Mouse (Mus musculus) kidney, embryonic 16.5 days (tissue): Measurements from ENCODE around the gene Hmcn1. TPM values are rescaled to one million over a fixed set of nuclear protein-coding genes. Genes with fewer than 3 reads are reported as not detected.

Source experiments
- ATAC-seq: fragments of 200-750 bp; cut with Nextera tagmentation; 2 replicates; pipeline ENCODE4 v1.8.0; 2017; ENCODE audit warnings: moderate TSS enrichment; ENCODE audit not compliant: low FRiP score, low TSS enrichment
- H3K27ac ChIP-seq: fragments of 300-500 bp; sonication (generic); 2 replicates; pipeline ENCODE4 v1.5.1; 2014; ENCODE audit warnings: low read length
- H3K27me3 ChIP-seq: fragments of 300-500 bp; sonication (generic); 2 replicates; pipeline ENCODE4 v1.6.1; 2014; ENCODE audit warnings: low read length, control low read depth, mixed read lengths; ENCODE audit not compliant: insufficient read depth
- H3K36me3 ChIP-seq: fragments of 300-500 bp; sonication (generic); 2 replicates; pipeline ENCODE4 v1.6.1; 2014; ENCODE audit warnings: low read length, control low read depth, mixed read lengths; ENCODE audit not compliant: insufficient read depth
- H3K4me1 ChIP-seq: fragments of 300-500 bp; sonication (generic); 2 replicates; pipeline ENCODE4 v1.6.1; 2014; ENCODE audit warnings: low read length, control low read depth, mixed read lengths; ENCODE audit not compliant: insufficient read depth
- H3K4me2 ChIP-seq: fragments of 300-500 bp; sonication (generic); replicated peaks from 2 replicates; pipeline ENCODE4 v1.6.1; 2014; ENCODE audit warnings: low read depth, low read length
- H3K4me3 ChIP-seq: fragments of 300-500 bp; sonication (generic); 2 replicates; pipeline ENCODE4 v1.5.1; 2014; ENCODE audit warnings: mild to moderate bottlenecking, low read length
- H3K9ac ChIP-seq: fragments of 300-500 bp; sonication (generic); replicated peaks from 2 replicates; pipeline ENCODE4 v1.6.1; 2014; ENCODE audit warnings: low read length
- H3K9me3 ChIP-seq: fragments of 300-500 bp; sonication (generic); 2 replicates; pipeline ENCODE4 v1.6.1; 2016; ENCODE audit warnings: low read length, control low read depth
- WGBS: fragments of 180-500 bp; shearing (Covaris S2); extraction: QIAGEN DNeasy Blood & Tissue Kit; methylation state at CpG from one replicate; pipeline ENCODE4 v1.1.7; 2014; 5-methylcytosine and 5-hydroxymethylcytosine counted together
- polyA plus RNA-seq: library from polyadenylated mRNA; unstranded; fragments of >200 nt; fragmentation: Nextera tagmentation; extraction: Ambion mirVana; gene quantifications from 2 replicates; pipeline ENCODE4 v1.2.1, GENCODE M21; 2015

The Hmcn1 gene
- polyA plus RNA-seq, 1 experiment from 2014 or later = 21.9 TPM

DNA sequence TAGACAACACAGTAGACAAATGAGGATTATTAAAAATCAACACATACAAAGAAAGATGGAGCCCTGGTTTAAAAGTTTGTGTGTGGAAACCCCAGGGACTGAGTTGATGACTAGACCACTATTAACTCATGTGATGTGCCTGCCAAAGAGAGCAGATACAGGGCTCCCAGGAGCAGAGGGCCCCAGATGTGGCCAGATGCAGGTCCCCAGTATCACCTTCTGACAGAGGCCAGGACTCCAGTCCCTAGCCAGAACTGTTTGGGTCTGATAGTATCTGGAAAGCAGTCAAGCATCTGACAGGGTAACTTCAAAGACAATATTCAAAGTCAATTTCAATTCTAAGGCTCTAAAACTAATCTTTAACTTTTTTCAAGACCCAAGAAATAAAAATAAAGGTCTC is 124.0 kb downstream of the Hmcn1 start:
- Histone ChIP-seq H3K27me3 (no peaks in the 10 kb centered on the region), H3K4me3 (no peak overlapping the region), H3K9ac (no peak overlapping the region), H3K4me2 (no peak overlapping the region), H3K9me3 (no peaks in the 10 kb centered on the region), H3K36me3 (no peaks in the 10 kb centered on the region), H3K4me1 (peaks cover 8% of the 10 kb centered on the region; the same call in 1 of the 2 replicates), H3K27ac (no peak overlapping the region)
- no peak for ATAC-seq

DNA sequence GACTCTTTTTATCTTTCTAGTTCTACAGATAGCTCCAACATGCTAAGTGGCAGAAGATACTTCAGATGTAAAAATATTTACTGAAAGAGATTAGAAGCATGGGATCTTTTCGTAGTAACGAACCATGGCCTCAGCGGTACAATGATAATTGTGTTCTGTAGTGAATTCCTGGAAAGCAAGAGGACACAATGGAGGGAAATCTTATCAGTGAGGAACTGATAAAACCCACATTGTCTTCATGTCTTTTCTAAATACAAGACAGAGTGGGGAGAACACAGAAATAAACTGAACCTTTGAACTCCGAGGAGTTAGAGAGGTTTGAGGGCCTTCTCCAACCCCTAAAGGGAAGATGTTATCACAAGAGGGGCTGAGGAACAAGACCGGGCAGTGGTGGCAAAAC is 126.6 kb downstream of the Hmcn1 start:
- Histone ChIP-seq H3K9me3 (no peaks in the 10 kb centered on the region), H3K4me2 (no peak overlapping the region), H3K4me1 (0 out of 2 replicates have a peak, but pooled peaks cover 2% of the 10 kb centered on the region), H3K9ac (no peak overlapping the region), H3K36me3 (no peaks in the 10 kb centered on the region), H3K4me3 (no peak overlapping the region), H3K27me3 (no peaks in the 10 kb centered on the region), H3K27ac (no peak overlapping the region)
- WGBS = 69% methylated on average over 5 of the region's 5 CpGs
- no peak for ATAC-seq

GRCm38 (mm10) chr1:150857779-150858178 is 135.5 kb downstream of the Hmcn1 start:
- H3K4me3 ChIP-seq = no peak overlapping the region
- H3K4me2 ChIP-seq = no peak overlapping the region
- H3K9ac ChIP-seq = no peak overlapping the region
- no peaks in the 10 kb centered on the region for H3K36me3 ChIP-seq
- ATAC-seq = no peak
- WGBS = 96% methylated on average over 2 of the region's 2 CpGs
- no peaks in the 10 kb centered on the region for H3K4me1 ChIP-seq
- H3K27me3 ChIP-seq = no peaks in the 10 kb centered on the region
- no peak overlapping the region for H3K27ac ChIP-seq
- no peaks in the 10 kb centered on the region for H3K9me3 ChIP-seq

DNA sequence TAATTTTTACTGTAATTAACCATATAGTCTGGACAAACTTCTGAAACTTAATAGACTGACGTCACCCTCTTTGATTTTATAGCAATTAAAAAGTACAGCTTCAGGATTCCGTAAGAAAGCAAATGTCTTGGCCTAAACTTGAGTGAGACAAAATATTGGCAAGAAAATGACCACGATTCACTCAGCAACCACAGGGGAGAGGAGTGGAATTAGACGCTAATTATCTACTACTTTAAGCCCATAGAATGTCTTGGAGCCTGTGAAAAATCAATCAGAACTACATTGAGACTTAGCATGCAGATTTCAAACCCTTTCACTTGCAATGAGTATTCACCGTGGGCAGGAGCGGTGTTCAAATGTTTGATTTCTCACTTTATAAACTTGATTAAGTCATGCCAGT is 159.8 kb downstream of the Hmcn1 start:
- no peaks in the 10 kb centered on the region; the same call in 1 of the 2 replicates for H3K4me1 ChIP-seq
- H3K9me3 ChIP-seq = no peaks in the 10 kb centered on the region
- no peaks in the 10 kb centered on the region for H3K36me3 ChIP-seq
- H3K27me3 ChIP-seq = no peaks in the 10 kb centered on the region
- no peak overlapping the region for H3K4me3 ChIP-seq
- no peak overlapping the region for H3K4me2 ChIP-seq
- 86% methylated on average over 6 of the region's 6 CpGs for WGBS
- ATAC-seq = no peak
- no peak overlapping the region for H3K27ac ChIP-seq
- H3K9ac ChIP-seq = no peak overlapping the region

DNA sequence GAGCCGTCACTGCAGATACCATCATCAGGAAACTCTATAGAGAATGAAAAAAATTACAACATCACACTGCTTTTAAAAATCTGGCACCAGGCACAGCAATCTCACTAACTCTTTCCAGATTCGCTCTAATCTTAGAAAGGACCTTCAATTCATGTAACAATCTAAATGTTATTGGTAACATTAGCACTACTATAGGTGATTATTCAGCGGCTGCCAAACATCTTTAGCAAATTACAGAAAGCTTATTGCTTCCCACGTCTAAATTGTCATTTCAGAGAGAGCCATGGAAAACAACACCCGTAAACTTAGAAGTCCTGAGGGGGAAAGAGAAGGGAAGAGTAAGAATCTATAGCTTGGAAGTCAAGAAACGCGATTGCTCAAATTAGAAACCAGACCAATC is 163.4 kb downstream of the Hmcn1 start:
- Histone ChIP-seq H3K4me3 (no peak overlapping the region), H3K9ac (no peak overlapping the region), H3K36me3 (no peaks in the 10 kb centered on the region), H3K27me3 (no peaks in the 10 kb centered on the region), H3K4me1 (no peaks in the 10 kb centered on the region; the same call in 1 of the 2 replicates), H3K9me3 (no peaks in the 10 kb centered on the region), H3K4me2 (no peak overlapping the region), H3K27ac (no peak overlapping the region)
- 75% methylated on average over 7 of the region's 7 CpGs for WGBS
- no peak for ATAC-seq

- no peak for ATAC-seq
- Histone ChIP-seq H3K4me3 (no peak overlapping the region), H3K4me1 (no peaks in the 10 kb centered on the region; the same call in 1 of the 2 replicates), H3K4me2 (no peak overlapping the region), H3K27ac (no peak overlapping the region), H3K27me3 (no peaks in the 10 kb centered on the region), H3K9ac (no peak overlapping the region), H3K36me3 (no peaks in the 10 kb centered on the region), H3K9me3 (no peaks in the 10 kb centered on the region)
- WGBS = 55% methylated on average over 5 of the region's 5 CpGs
Observed at GRCm38 (mm10) chr1:150827169-150827568, 166.1 kb downstream of the Hmcn1 start.

GRCm38 (mm10) chr1:150824334-150825005 is 168.8 kb downstream of the Hmcn1 start:
- no peaks in the 10 kb centered on the region for H3K27me3 ChIP-seq
- 75% methylated on average over 5 of the region's 5 CpGs for WGBS
- H3K4me3 ChIP-seq = no peak overlapping the region
- no peaks in the 10 kb centered on the region for H3K4me1 ChIP-seq
- no peak overlapping the region for H3K9ac ChIP-seq
- no peak for ATAC-seq
- no peaks in the 10 kb centered on the region for H3K9me3 ChIP-seq
- no peak overlapping the region for H3K27ac ChIP-seq
- no peaks in the 10 kb centered on the region for H3K36me3 ChIP-seq
- H3K4me2 ChIP-seq = no peak overlapping the region

DNA sequence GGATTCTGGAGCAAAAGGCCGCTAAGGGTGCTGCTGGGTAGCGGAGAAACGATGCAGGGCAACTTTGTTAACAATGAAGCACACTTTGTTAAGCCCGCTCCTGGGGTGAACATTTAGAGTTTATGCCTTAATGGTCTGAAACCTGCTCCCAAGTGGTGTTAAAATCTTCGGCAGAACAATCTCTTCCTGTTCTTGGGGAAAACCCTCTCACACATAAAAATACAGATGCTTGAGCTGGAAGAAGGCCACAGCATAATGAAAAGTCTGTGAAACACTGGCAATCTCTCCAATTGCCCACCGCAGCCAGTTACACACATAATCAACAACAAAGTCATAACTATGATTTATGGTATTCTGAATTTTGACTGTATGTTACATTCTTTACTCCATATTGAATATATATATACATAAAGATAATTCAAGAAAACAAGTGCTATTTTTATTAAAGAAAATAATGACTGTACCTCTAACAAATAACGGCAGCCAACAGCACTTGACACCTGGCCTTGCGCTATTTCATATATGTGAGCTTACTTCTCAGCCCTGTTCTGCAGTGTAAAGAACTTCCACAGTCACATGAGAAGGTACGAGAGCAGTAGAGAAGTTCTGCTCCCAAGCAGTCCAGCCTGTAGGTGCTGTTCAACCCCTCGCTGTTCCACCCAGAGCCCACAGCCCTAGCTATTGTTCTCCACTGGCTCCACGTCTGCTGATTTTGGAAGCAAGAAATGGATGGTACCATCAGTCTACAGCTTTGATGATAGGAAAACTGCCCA is 177.0 kb downstream of the Hmcn1 start:
- 83% methylated on average over 11 of the region's 11 CpGs for WGBS
- Histone ChIP-seq H3K4me1 (peaks cover 3% of the 10 kb centered on the region; the same call in 1 of the 2 replicates), H3K9ac (no peak overlapping the region), H3K36me3 (no peaks in the 10 kb centered on the region), H3K9me3 (no peaks in the 10 kb centered on the region), H3K27me3 (no peaks in the 10 kb centered on the region), H3K4me3 (no peak overlapping the region), H3K4me2 (no peak overlapping the region), H3K27ac (no peak overlapping the region)
- no peak for ATAC-seq

GRCm38 (mm10) chr1:150814917-150815316 is 178.3 kb downstream of the Hmcn1 start:
- Histone ChIP-seq H3K9me3 (no peaks in the 10 kb centered on the region), H3K9ac (no peak overlapping the region), H3K27me3 (no peaks in the 10 kb centered on the region), H3K4me3 (no peak overlapping the region), H3K27ac (peak overlapping the region; percentile 71), H3K4me2 (no peak overlapping the region), H3K4me1 (peaks cover 3% of the 10 kb centered on the region; the same call in 1 of the 2 replicates), H3K36me3 (no peaks in the 10 kb centered on the region)
- WGBS = 32% methylated on average over 4 of the region's 4 CpGs
- ATAC-seq = peak; percentile 67; the same call in 1 of the 2 replicates

- no peak overlapping the region for H3K4me3 ChIP-seq
- H3K9ac ChIP-seq = no peak overlapping the region
Observed at GRCm38 (mm10) chr1:150813381-150813780, 179.9 kb downstream of the Hmcn1 start.

More at GRCm38 (mm10) chr1:150813381-150813780, 179.9 kb downstream of the Hmcn1 start:
- no peak overlapping the region for H3K4me2 ChIP-seq
- H3K27ac ChIP-seq = no peak overlapping the region
- H3K27me3 ChIP-seq = no peaks in the 10 kb centered on the region
- H3K4me1 ChIP-seq = peaks cover 3% of the 10 kb centered on the region; the same call in 1 of the 2 replicates
- ATAC-seq = no peak
- no peaks in the 10 kb centered on the region for H3K36me3 ChIP-seq
- no peaks in the 10 kb centered on the region for H3K9me3 ChIP-seq
